8 mouse cellular contexts compared by ENCODE assay signal in genomic region chr13:38634800-38635269, GRCm38 (mm10). TPM values are rescaled to one million over a fixed set of nuclear protein-coding genes. Genes with fewer than 3 reads are reported as not detected.
DNase-seq lines count a peak whose midpoint lies in the region; ATAC-seq lines count a peak whose summit lies in the region.

Bloc1s5 (minus strand) TSS chr13:38635109.

- peak; percentile 88 for ATAC-seq in inflammation-experienced regulatory T-cells, adult 6 months
- ATAC-seq in megakaryocyte-erythroid progenitor cell, adult 5-6 weeks (replicated peaks; ENCODE audit: low FRiP score, low TSS enrichment, poor library complexity, severe bottlenecking), result peak; percentile 83

- peak; percentile 94 for DNase-seq in adipocyte (ENCODE audit: low spot score)
- peak; percentile 99 for DNase-seq in embryo, embryonic 10 days (ENCODE audit: low spot score)
- DNase-seq in gastrocnemius, postnatal 10 days, result peak; percentile 96
- peak; percentile 94 to 98 for DNase-seq in left cerebral cortex, postnatal 10 days (ENCODE audit: extremely low spot score in 1 of 2, low spot score in 2 of 2)
- DNase-seq in right cerebral cortex, postnatal 25 days, result peak; percentile 93
- DNase-seq in urinary bladder, postnatal 4 days (ENCODE audit: low spot score in 2 of 2), result peak; percentile 91 to 96

- intact Hi-C loops in left cerebral cortex, postnatal 10 days (cut with DNase I), result no loop called here

RNA-seq across cellular contexts. Expression of gene Bloc1s5, which starts in this region (rescaled TPM):
- total RNA-seq in gastrocnemius, postnatal 10 days (2021), result 1 to 10 TPM; 6.9 to 7.4 TPM
- polyA plus RNA-seq in inflammation-experienced regulatory T-cells, adult 6 months (2017; shearing (Covaris generic)), result 1 to 10 TPM; 5.2 to 5.7 (median 5.7) TPM
- 10 to 100 TPM in 1 of 2 experiments, 1 to 10 TPM in 1; 9.4 to 13.2 TPM for total RNA-seq in left cerebral cortex, postnatal 10 days (2021)
- 13.1 and 18.0 TPM in 2 replicates for total RNA-seq in megakaryocyte-erythroid progenitor cell, adult 5-6 weeks (2014; fragmentation: Nextera tagmentation)
- total RNA-seq in megakaryocyte-erythroid progenitor cell, adult 5-6 weeks (2017), result 13.7 and 15.9 TPM in 2 replicates

Comparison
In these comparisons a context has a peak if more than half of its experiments do, and no peak if none do; other contexts are left out.
1. Peak in every context shown above with its lines: DNase-seq and ATAC-seq.